Mouse (Mus musculus) megakaryocyte, embryonic 14.5 days (primary cell): ENCODE data around the gene Mrpl33.

Experiments
- FLI1 ChIP-seq: IDR thresholded peaks from 2 replicates; pipeline ENCODE4 v1.6.1; 2012; ENCODE audit warnings: low read length, inconsistent platforms, mixed read lengths
- GATA1 ChIP-seq: IDR thresholded peaks from 3 replicates; pipeline ENCODE4 v1.6.1; 2012; ENCODE audit warnings: mixed read lengths, low read length, inconsistent platforms, borderline replicate concordance

GRCm38 (mm10) chr5:31699397-31699796, 102.7 kb downstream of the Mrpl33 start:
- TF ChIP-seq GATA1 = no peak
- TF ChIP-seq FLI1 = no peak
